Mouse (Mus musculus) telencephalon, adult 2 months (tissue): ENCODE measurements around the gene Bysl.
"Not testable (repeated sequence)": the region's sequence is repeated elsewhere in the genome, so short reads cannot be mapped to it uniquely, and the experiment has no call there.

Experiments
- DNase-seq: peaks from one replicate; pipeline ENCODE4 v3.0.0-alpha.2; 2011; ENCODE audit warnings: low read depth, low spot score

Gene Bysl

GRCm38 (mm10) chr17:47610849-47611660 is at the start of gene Bysl, which contains the start of the genes Med20 and Gm20517:
TSS of gene Bysl (minus strand) at chr17:47611492.
TSS of gene Med20 (plus strand) at chr17:47611582.
TSS of gene Gm20517 (plus strand) at chr17:47611589.
- peak; percentile 95 for DNase-seq

GRCm38 (mm10) chr17:47658741-47659243 is 47.5 kb upstream of the Bysl start:
- no peak for DNase-seq

- no peak for DNase-seq
Measured at GRCm38 (mm10) chr17:47657901-47658300, 46.6 kb upstream of the Bysl start.

GRCm38 (mm10) chr17:47655697-47656096 is 44.4 kb upstream of the Bysl start:
- DNase-seq: no peak

- DNase-seq: not testable (repeated sequence)
Measured at GRCm38 (mm10) chr17:47654346-47654745, 43.1 kb upstream of the Bysl start.

GRCm38 (mm10) chr17:47651953-47652352 is 40.7 kb upstream of the Bysl start:
- DNase-seq: no peak

GRCm38 (mm10) chr17:47648966-47649365 is 37.7 kb upstream of the Bysl start:
- DNase-seq: no peak

GRCm38 (mm10) chr17:47646683-47647082 is 35.4 kb upstream of the Bysl start:
- DNase-seq: no peak

- no peak for DNase-seq
Measured at GRCm38 (mm10) chr17:47642992-47643391, 31.7 kb upstream of the Bysl start.

- no peak for DNase-seq
Measured at GRCm38 (mm10) chr17:47633999-47634770, 22.9 kb upstream of the Bysl start.

GRCm38 (mm10) chr17:47632181-47632840 is 21.0 kb upstream of the Bysl start:
- DNase-seq: no peak

GRCm38 (mm10) chr17:47630678-47631065 is 19.4 kb upstream of the Bysl start, which contains the start of gene Usp49:
TSS of gene Usp49 (plus strand) at chr17:47630690.
- no peak for DNase-seq

- DNase-seq: no peak
Measured at GRCm38 (mm10) chr17:47629717-47630677, 18.7 kb upstream of the Bysl start.

- DNase-seq: peak; percentile 82
Measured at GRCm38 (mm10) chr17:47628851-47629676, 17.8 kb upstream of the Bysl start.

- DNase-seq: no peak
Measured at GRCm38 (mm10) chr17:47627791-47628190, 16.5 kb upstream of the Bysl start.

GRCm38 (mm10) chr17:47626031-47626430 is 14.7 kb upstream of the Bysl start:
- DNase-seq: no peak

GRCm38 (mm10) chr17:47625088-47625487 is 13.8 kb upstream of the Bysl start:
- DNase-seq: no peak

GRCm38 (mm10) chr17:47624572-47624971 is 13.3 kb upstream of the Bysl start:
- DNase-seq: not testable (repeated sequence)

GRCm38 (mm10) chr17:47622912-47623554 is 11.7 kb upstream of the Bysl start:
- no peak for DNase-seq
